Mouse (Mus musculus): ENCODE data around the gene M1ap.

M1ap gene

DNA sequence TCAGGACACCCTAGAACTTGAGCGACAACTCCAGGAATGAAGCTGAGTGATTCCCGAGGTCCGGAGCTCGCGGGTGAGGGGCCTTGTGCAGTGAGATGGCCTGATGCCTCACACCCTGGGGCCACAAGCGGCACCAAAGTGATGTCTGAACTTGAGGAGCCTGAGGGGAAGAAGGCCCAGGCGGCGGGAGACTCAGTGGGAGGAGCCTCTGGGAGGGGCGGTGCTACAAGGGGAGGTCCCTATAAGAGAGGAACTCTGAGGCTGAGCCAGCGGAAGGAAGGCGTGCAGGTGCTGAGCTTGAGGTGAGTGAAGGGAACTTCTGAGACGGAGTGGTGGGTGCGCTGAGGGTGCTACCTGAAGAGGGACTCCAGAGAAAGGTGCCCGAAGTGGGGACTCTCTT, at the start of gene M1ap:
Gene M1ap, plus strand, starts transcription at position 252 of the 400 bp plus-strand sequence.
- DNase-seq, result no peak

DNA sequence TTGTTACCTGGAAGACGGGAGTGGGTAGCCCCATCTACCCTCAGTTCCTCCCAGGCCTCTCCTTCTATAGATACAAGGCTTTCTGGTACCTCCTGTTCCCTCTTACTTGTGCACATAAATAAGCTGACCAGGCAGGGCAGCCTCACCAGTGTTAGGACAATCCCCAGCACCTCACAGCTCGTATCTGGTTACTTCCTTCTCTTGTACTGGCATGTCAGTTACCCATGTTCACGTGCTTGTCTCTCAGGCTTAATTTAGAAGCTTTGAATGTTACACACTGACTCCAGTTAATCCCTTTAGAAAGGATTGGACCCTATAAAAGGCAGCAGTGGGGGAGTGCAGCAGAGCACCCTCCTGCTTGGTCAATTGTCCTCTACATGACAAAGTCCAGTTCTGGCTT, 49.4 kb upstream of the M1ap start:
- DNase-seq, result no peak

DNA sequence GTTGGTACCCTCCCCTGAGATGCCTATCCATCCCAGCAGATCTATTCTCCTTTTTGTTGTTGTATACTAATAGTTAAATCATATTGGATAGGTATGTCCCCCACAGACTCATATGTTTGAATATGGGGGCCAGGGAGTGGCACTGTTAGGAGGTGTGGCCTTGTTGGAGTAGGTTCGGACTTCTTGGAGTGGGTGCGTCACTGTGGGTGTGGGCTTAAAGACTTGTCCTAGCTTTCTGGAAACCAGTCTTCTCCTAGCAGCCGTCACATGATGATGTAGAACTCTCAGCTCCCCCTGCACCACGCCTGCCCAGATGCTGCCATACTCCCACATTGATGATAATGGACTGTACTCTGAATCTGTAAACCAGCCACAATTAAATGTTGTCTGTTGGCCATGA, 48.5 kb upstream of the M1ap start:
- DNase-seq, result no peak

DNA sequence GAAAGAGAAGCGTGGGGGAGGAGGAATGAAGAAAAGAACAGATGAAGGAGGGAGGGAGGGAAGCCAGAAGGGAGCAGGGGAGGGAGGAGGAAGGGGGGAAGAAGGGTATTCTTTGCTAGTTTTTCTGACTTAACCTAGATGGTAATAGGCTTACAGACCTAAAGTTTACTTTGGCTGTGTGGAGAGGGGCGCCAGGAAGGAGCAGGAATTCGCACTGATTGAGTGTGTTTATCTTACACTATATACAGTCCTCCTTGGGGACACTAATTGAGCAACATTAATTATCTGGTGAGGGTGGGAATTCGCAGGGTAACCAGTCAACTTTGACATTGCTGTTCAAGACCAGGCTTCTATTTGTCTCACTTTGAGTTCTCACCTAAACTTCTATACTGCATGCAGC, 48.0 kb upstream of the M1ap start:
- DNase-seq, result no peak

DNA sequence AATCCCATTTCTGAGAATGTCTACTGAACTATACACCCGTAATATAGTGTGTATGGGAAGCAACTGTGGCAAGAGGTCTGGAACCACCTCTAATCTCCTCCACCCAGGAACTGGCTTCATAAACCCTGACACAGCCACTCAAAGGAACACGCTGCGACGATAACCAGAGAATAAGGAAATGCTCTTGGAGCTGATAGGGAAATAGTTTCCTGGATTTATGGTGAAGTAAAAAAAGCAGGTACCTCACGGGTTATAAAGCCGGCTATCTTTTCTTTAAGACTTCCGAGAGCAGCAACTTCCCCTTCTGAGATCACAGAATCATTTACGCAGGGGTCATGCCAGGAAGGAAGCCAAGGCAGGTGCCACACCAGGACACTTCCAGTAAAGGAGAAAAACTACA, 44.1 kb upstream of the M1ap start:
- no peak for DNase-seq

DNA sequence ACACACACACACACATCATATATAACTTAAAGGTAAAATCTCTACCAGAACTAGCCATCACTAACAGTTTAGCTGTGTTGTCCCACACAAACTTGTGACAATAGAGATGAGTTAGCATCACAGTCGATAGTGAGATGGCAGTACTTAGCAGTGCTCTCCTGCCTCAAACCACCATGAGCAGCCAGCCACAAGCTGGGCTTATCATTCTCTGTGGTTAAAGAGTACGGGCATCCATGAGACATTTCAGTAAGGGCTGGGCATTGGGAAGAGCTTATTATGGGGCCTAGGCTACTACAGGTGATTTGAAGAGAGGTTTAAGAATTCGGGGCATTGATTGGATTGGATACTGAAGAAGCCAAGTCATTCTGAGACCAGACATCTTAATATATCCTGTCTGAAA, 39.7 kb upstream of the M1ap start:
- DNase-seq, result no peak

DNA sequence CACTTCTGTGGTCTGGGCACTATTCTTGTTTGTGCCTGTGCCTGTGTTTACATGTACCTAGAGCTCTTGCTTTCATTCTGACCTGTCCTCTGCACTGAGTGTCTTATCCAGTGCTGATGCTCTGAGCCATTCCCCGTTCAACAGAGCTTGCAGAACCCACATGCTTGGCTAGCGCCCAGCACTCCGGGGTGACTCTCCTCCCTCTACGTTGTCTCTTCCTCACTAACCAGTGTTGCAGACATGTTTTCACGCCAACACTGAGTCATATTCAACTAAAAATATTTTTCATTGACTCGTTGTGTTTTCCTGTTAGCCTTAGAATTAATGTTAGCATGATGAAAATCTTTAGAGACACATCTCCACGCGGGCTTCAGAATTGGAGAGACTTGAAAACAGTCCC, 38.7 kb upstream of the M1ap start:
- DNase-seq, result no peak

DNA sequence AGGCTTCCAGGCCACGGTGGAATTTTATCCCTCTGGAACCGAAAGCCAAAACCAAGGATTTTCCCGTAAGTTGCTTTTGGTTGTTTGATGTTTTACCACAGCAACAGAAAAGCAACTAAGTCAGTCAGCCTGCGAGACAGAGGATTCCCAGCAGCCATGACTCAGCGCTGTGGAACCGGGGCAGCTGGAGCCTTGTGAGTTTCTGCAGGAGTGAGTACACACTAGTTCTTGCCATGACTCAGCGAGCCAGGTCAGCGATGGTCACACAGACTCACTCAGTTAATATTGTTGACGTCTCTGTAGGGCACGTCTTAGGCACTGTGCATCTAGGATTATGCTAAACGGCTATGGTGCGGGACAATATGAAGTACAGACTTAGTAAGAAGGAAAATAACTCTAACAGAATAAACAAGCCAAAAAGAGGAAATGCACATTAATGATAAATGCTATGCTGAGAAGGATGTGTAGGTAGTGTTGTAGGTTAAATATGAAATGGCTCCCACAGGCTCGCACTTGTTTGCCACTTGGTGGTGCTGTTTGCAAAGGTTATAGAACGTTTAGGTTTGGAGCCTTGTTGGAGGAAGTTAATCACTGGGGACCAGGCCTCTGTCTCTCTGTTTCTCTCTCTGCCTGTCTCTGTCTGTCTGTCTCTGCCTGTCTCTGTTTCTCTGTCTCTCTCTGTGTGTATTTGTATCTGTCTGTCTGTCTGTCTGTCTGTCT, 37.4 kb upstream of the M1ap start:
- DNase-seq, result peak; percentile 61

DNA sequence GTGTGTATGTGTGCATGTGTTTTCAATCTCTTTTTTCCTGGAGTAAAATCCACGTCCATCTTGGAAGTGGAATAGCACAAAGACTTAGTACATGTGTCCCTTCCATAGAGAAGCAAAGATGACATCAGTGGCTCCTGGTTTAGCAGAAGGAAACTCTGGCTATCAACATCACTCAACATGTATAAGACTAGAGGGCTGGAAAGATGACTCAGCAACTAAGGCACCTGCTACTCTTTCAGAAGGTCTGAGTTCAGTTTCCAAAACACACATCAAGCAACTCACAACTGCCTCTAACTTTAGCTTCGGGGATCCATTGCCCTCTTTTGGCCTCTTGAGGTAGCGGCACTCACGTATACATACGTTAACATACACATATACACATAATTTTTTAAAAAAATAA, 35.4 kb upstream of the M1ap start:
- DNase-seq, result no peak

DNA sequence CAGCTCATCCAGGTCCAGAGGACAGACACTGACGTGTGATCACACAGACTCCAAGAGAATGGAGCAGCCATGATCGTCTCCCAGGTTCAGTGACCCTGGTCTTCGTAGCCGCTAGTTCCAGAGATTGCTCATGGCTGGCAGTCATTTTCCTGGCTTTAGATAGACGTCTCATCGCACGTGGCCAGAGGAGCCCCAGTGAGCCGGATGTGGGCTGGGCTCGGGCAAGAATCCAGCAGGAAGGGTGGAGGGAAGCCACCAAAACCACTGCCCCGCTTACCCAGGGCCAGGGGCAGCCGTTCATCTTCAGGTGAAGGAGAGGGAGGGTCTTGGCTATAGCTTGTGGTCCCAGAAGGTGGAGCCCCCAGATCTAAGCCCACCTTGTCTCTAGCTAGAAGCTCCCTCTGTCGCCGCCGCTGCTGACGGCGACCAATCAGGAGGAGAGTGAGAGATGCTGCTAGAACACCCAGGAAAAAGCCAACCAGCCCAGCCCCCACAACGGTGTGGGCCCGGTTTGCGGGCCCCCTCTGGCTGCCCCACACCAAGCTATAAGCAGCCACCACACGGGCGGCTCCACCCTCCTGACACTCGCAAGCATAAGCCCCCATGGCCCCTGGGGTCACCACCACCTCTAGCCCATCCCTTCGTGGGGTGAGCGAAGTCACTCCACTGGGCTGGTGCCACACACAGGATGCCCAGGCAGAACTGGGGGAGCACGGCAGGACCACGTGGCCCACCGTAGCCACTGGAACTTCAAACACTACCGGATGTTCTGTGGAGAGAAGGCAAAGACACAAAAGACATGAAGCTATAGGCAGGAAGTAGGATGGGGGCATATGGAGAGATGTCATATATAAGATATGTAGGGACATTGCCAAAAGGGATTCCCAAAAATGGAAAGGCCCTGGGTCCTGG, 33.1 kb upstream of the M1ap start:
- no peak for DNase-seq

DNA sequence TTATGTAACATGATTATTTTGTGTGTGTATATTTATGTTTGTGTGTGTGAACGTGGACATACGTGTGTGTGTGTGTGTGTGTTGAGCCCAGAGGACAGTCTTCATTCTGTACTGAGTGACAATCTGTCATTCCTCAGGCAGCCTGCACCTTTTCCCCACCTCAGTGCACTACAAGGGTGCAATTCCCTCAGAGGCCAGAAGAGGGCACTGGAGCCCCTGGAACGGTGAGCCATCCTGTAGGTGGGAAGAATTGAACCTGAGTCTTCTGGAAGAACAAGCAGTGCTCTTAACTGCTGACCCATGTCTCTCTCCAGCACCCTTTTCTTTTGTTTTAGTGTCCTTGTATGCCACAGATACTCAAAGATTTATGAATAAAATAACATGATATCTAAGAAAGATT, 30.8 kb upstream of the M1ap start:
- peak; percentile 47 for DNase-seq

DNA sequence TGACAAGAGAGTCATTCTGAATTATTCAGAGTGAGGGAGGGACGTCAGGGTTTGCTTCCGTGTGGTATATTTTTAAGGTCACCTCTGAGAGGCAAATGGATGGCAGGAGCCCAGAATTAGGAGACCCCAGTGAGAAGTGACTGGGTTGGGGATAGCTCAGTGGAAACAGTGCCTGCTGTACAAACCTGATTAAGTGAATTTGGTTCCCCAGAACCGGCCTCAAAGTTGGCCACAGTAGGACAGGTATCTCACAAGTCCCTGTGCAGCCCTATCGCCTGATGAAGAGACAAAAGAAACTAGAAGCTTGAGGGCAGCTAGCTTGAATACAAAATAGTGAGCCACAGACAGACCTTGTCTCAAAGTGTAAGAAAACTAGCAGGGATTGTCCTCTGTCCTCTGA, 30.2 kb upstream of the M1ap start:
- DNase-seq, result no peak

DNA sequence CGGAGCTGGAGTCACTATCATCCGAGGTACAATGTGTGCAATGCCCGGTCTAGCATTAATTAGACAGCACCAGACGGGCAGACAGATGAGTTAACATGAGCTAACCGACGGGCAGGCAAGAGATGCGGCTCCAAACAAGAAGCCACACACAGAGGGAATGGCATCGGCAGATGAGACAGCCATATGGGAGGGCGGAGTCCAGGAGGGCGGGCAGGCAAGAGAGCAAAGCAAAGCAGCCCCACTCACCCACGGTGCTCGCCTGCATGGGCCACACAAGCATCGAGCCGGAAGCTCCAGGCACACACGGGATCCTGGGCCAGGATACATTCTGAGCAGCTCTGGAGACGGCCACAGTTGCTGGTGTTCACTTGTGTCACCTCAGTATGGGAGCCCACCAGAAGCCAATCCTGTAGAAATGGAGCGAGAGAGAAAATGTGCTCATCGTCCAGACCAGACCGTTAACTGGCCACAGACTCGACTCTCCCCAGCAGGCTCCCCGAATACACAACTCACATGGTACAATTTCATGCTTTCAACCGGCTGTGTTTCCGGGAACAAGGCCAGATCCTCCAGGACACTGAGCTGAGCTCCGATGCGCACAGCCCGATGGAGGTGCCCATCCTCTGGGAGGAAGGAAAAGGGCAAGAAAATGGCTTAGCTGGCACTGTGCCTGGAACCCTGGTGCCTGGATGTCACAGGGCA, 29.5 kb upstream of the M1ap start:
- DNase-seq, result no peak

DNA sequence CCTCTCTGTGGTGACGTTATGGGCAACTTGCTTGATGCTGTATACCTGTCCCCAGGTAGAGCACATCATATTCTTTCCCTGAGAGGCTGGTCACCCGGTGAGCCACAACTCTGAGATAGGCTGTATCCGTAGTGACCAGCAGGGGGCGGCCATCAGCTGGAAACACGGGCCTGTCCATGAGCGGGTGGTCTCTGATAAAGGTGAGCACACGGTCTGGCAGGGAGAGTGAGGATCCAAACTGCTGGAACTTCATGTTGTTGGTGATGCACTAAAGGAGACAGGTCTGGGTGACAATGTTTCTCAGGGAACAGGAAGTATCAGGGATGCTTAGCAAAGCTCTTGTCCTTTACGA, 28.9 kb upstream of the M1ap start:
- DNase-seq, result peak; percentile 68

DNA sequence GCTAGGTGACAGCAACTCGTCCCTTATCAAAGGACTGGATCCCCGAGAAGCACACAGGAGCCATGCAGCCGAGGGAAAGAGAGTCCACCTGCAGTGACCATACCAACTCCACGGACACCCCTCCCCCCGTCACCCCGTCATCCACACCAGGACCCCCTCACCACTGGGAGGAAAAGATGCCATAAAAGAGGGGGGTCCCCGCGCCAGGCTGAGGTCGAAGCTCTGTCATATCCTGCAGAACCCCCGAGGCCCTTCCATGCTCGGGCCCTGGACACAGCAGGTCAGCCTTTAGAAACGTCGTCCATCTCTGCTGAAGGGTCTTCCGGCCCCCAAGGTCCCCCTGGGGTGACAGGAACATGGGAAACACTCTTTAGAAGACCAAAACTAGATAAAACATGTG, 28.3 kb upstream of the M1ap start:
- DNase-seq, result no peak

DNA sequence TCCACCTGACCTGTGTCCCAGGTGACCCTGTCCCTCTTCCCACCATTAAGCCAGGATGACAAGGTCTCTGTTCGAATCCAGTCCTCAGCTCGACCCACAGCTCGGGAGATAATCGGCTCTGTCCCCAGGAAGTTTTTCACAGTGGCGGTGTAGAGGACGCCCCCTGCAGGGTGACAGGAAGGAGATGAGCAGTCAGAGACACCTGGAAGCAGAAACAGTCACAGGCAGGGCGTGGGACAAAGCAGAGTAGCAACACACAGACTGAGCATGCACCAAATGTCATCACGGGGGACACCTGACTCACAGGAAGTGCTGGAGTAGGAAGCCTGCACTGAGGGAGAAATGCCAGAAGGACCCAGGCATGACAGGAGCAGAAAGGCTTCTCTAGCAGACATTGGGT, 27.2 kb upstream of the M1ap start:
- no peak for DNase-seq

DNA sequence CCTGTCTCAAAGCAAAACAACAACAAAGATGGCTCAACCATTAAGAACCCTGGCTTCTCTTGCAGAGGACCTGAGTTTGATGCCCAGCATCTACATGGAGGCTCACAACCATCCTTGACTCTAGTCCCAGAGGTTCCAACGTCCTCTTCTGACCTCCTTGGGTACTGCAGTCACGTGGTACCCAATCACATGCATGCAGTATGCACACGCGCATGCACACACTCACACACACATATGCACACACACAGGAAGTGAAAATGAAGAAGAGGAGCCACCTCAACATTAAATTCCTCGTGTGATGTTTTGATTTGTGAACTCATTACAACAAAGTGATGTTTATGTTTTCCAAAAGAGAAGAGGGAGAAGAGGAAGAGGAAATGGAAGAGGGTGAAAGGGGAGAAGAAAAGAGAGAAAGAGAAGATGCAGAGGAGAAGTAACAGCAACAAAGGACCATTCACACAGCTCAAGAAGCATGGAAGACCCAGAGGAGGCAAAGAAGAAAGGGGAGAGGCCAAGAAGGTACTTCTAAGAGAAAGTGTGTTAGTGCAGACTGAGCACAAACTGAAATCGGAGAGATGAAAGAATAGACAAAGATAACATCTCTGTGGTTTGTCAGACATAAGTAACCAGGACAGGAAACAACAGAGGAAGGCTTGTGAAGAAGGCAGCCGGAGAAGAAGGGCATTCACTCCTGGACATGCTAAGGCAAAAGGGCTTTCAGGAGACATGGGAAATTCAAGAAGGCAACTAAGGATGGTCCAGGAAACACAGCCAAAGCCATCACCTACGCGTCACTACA, 25.1 kb upstream of the M1ap start:
- no peak for DNase-seq

DNA sequence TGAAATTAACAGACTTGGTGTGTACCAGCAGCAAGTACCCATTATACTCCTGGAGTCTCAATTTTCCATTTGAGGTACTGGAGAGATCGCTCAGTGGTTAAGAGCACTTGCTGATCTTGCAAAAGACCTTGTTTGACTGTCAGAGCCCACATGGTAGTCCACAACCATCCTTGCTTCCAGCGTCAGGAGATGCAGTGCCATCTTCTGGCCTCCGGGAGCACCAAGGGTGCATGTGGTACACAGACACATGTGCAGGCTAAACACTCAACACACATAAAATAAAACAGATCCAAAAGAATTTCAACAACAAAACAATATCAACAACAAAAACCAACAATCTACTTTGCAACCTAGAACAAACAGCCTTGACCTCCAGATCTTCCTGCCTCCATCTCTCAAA, 21.7 kb upstream of the M1ap start:
- no peak for DNase-seq

DNA sequence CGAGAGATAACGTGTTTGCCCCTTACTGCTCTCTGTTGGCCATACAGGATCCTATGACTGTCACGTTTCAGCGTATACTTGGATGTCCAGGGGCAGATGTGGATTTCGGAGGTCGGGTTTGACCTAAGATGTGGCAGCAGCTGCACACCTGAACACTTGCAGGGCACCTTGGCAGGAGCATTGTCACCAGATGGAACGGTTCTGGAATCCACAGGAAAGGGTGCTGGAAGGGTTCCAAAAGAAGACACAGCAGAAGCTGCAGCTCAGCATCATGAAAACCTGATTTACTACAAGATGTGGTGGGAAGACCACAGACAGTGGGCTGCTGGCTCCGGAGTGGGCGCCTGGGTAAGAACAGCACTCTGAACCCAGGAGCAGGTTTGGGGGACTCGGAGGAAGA, 20.6 kb upstream of the M1ap start:
- DNase-seq, result no peak

DNA sequence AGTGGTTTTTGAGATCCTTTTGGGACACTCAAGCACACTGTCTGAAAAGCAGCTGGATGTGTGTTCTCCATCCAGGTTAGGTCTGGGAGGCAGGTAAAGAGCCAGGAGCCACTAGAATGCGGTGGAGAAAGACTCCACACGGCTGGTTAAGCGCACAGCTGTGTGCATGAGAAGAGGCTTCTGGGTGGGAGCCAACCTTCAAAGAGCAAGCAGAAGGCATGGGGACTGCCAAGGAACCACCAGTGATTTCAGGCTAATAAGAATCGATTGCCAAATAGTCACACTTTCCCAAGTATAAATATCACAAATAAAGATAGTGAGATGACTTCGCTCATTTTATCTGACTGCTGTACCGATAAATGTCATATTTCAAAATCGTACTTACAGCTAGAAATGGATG, 20.2 kb upstream of the M1ap start:
- DNase-seq, result no peak

DNA sequence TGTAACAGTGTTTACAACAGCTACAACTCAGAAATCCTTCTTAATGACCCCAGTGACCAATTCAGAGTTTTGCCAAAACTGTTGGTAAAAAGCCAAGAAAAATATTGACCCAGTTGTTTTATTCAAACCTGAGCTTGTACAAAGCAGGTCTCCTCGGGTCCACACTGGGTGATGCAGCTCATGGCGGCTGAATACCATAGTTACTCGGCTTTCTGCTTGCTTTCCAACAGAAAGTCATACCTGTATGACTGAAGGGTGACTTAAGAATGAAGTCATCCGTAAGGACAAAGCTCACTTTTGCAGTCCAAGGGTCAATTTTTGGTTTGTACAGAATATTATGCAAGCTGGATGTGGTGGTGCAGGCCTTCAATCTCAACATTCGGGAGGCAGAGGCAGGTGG, 19.1 kb upstream of the M1ap start:
- no peak for DNase-seq

DNA sequence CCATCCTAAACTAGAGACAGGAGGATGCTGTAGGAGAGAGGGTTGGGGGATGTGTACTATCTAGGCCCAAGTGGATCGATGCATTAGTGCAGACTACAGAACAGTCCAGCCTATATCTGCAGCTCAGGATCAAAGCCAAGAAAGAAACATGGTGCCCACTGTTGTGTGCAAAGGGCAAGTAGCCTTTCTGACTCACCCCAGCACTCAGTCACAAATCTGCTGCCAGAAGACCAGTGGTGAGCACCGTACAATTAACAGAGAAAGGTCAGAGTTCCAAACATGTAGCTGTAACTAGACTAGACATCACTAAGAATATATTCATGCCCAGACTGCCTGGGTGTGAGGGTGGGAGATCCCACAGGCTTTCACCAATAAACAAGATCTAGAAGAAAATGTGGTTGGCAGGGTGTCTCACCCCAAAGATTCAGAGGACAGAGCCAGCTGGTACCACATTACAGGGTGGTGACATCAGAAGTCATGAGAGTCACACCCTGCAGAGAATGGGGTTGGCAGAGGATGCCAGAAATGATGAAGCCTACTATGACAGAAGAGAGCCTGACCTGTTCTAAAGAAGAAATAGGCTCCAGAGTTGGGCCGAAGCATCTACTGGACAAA, 12.0 kb upstream of the M1ap start:
- no peak for DNase-seq
